Mouse (Mus musculus): ENCODE data around the gene Arpc5.

The Arpc5 gene

DNA sequence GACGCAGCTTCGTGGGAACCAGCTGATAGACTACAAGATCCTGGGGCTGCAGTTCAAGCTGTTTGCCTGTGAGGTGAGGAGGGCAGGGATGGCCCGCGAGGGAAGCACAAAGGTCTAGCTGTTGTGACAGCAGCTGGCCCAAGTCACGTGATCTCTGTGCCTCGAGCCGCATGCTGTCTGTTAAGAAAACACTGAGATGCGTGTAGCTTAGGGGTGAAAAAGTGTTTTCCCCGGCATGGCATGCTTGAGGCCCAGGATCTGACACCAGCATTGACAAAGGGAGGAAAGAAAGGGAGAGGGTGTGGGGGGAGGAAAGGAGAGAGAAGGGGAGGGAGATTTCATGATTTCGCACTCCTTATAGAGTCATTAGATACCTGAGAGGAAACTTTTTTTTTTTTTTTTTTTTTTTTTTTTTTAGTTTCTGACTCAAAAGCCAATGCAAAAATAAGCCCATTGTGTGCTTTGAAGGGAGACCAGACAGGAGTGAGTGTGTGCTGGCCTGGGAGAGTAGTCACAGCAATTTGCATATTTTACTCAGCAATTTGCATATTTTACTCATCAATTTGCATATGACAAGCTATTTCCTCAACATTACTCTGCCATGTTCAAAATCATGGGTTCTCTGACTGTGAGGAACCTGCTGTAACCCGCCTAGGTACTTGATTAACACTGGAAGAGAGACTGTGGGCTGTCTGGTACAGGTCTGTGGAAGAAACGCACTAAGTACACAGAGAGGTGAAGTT lies 50.9 kb downstream of the Arpc5 start:
- Histone ChIP-seq H3K9me3 (ENCODE audit: low read length) (no peaks in the 10 kb centered on the region), H3K4me1 (replicated peaks; ENCODE audit: low read depth, low read length) (peaks cover 67% of the 10 kb centered on the region), H3K36me3 (ENCODE audit: insufficient read depth, low read length) (no peaks in the 10 kb centered on the region), H3K27me3 (ENCODE audit: insufficient read depth, low read length) (no peaks in the 10 kb centered on the region), H3K4me3 (replicated peaks; ENCODE audit: low read length) (no peak overlapping the region)
- TF ChIP-seq NANOG (IDR thresholded peaks at IDR 0.05; ENCODE audit: borderline replicate concordance, low read length) (no peak), POU5F1 (IDR thresholded peaks at IDR 0.05; ENCODE audit: borderline replicate concordance, low read length) (peak; percentile 48; the same call in 1 of the 2 replicates)

DNA sequence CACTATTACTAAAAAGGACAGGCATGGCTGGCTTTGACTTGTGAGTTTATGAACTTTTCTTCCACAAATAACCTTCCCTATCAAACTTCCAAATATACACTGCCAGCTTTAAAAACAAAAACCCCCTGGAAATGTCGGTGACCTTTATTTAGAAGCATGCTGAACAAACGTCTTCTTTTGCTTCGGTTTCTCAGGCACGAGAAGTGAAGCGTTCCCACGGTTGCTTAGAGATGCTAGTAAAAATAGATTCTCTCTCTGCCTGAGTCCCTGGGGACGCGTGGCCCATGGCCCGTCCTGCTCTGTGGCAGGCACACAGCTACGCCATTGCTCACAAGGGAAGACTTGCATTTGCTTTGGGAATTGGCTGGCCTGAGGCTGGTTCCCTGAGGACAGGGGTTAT lies 51.5 kb downstream of the Arpc5 start:
- no peak for TF ChIP-seq NANOG (IDR thresholded peaks at IDR 0.05; ENCODE audit: borderline replicate concordance, low read length)
- no peak for TF ChIP-seq POU5F1 (IDR thresholded peaks at IDR 0.05; ENCODE audit: borderline replicate concordance, low read length)
- TF ChIP-seq CTCF (conservative IDR thresholded peaks at IDR 0.05; ENCODE audit: low read length), result no peak
- Histone ChIP-seq H3K27me3 (ENCODE audit: insufficient read depth, low read length) (no peaks in the 10 kb centered on the region), H3K4me3 (replicated peaks; ENCODE audit: low read length) (no peak overlapping the region; the same call in 1 of the 2 replicates), H3K36me3 (ENCODE audit: insufficient read depth, low read length) (no peaks in the 10 kb centered on the region), H3K9me3 (ENCODE audit: low read length) (no peaks in the 10 kb centered on the region), H3K4me1 (replicated peaks; ENCODE audit: low read depth, low read length) (peaks cover 66% of the 10 kb centered on the region)

DNA sequence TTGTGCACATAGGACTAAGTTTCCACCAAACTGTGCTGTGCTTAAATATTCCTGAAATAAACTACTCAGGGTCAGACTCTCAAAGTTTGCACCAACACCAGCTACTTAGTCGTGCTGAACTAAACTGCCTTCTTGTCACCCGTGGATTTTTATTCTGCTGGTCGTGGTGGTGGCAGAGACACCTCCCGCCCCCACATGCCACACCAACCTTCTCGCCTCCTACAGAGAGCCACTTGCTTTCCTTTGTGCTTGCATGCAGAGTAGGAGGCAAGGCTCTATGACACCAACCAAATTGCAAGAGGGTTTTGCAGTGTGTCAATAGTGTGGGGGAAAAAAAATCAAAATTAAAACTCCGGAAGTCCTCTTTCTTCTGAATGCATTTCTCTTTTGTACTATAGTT lies 53.2 kb downstream of the Arpc5 start:
- TF ChIP-seq CTCF (conservative IDR thresholded peaks at IDR 0.05; ENCODE audit: low read length) (no peak), POU5F1 (IDR thresholded peaks at IDR 0.05; ENCODE audit: borderline replicate concordance, low read length) (no peak), NANOG (IDR thresholded peaks at IDR 0.05; ENCODE audit: borderline replicate concordance, low read length) (no peak)
- H3K4me3 ChIP-seq (replicated peaks; ENCODE audit: low read length), result no peak overlapping the region
- no peaks in the 10 kb centered on the region for H3K27me3 ChIP-seq (ENCODE audit: insufficient read depth, low read length)
- H3K36me3 ChIP-seq (ENCODE audit: insufficient read depth, low read length), result no peaks in the 10 kb centered on the region
- H3K4me1 ChIP-seq (replicated peaks; ENCODE audit: low read depth, low read length), result peaks cover 52% of the 10 kb centered on the region
- H3K9me3 ChIP-seq (ENCODE audit: low read length), result no peaks in the 10 kb centered on the region

DNA sequence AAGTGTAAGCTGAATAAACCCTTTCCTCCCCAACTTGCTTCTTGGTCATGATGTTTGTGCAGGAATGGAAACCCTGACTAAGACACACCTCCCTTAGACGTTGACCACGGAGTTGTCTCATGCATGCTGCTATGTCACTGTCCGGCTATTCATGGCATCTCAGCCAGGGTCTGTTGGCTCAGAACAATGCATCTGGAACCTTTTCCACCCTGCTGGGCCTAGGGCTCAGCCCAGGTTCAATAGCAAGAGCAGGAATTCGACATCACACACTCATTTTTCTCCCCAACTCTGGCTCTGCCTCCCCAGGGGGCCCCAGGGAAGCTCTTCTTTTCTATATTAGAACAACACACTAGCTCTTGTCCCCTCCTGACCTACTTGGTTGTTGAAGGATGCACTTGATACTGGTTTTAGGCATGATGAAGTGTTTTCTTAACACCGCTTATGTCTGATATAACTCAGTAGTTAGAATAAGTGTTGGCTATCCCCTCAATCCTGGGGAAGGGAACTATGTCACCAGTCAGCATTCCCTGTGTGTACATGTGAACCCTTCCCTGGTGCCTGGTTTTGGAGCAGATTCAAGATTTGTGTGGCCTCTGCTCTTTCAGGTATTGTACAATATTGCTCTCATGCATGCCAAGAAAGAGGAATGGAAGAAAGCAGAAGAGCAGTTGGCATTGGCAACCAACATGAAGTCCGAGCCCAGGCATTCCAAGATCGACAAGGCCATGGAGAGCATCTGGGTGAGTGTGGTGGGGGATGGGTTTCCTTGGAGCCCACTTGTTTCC lies 54.8 kb downstream of the Arpc5 start:
- H3K36me3 ChIP-seq (ENCODE audit: insufficient read depth, low read length), result no peaks in the 10 kb centered on the region
- H3K4me3 ChIP-seq (replicated peaks; ENCODE audit: low read length), result no peak overlapping the region
- H3K27me3 ChIP-seq (ENCODE audit: insufficient read depth, low read length), result no peaks in the 10 kb centered on the region
- TF ChIP-seq POU5F1 (IDR thresholded peaks at IDR 0.05; ENCODE audit: borderline replicate concordance, low read length), result no peak
- TF ChIP-seq NANOG (IDR thresholded peaks at IDR 0.05; ENCODE audit: borderline replicate concordance, low read length), result no peak
- no peak for TF ChIP-seq CTCF (conservative IDR thresholded peaks at IDR 0.05; ENCODE audit: low read length)
- peaks cover 38% of the 10 kb centered on the region for H3K4me1 ChIP-seq (replicated peaks; ENCODE audit: low read depth, low read length)
- no peaks in the 10 kb centered on the region for H3K9me3 ChIP-seq (ENCODE audit: low read length)

DNA sequence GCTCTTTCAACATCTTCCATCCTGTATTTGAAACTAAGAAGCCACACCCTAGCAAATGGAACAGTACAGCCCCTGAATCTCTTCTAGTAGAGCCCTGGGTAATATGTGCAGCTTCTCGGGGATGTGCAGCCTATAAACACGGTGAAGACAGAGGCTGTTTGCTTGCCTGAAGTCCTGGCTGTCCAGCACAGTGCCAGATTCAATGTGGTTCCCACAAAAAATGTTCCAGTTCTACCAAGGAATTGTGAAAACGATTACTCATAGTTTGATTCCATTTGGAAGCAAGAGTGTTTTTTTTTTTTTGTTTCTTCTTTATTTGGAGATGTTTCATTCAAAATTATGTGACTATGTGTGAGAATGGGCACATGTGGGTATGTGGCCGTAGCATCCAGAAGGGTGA lies 55.4 kb downstream of the Arpc5 start:
- Histone ChIP-seq H3K27me3 (ENCODE audit: insufficient read depth, low read length) (no peaks in the 10 kb centered on the region), H3K9me3 (ENCODE audit: low read length) (no peaks in the 10 kb centered on the region), H3K4me1 (replicated peaks; ENCODE audit: low read depth, low read length) (peaks cover 31% of the 10 kb centered on the region), H3K4me3 (replicated peaks; ENCODE audit: low read length) (no peak overlapping the region), H3K36me3 (ENCODE audit: insufficient read depth, low read length) (no peaks in the 10 kb centered on the region)
- TF ChIP-seq NANOG (IDR thresholded peaks at IDR 0.05; ENCODE audit: borderline replicate concordance, low read length) (no peak), POU5F1 (IDR thresholded peaks at IDR 0.05; ENCODE audit: borderline replicate concordance, low read length) (no peak), CTCF (conservative IDR thresholded peaks at IDR 0.05; ENCODE audit: low read length) (no peak)

DNA sequence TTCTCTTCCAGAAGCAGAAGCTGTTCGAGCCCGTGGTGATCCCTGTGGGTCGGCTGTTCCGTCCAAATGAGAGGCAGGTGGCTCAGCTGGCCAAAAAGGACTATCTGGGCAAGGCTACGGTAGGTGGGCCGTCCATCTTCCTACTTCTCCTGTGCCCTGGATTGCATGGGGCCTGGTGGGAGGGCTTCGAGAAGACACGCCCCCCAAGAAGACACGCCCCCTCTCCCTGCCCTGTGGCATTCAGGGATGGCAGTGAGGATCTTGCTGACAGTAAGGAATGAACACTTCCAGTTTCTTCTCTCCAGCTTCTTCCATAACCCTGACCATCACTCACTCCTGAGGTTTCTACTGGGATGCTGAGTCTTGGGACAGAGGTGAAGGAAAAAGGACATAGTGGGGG lies 57.9 kb downstream of the Arpc5 start:
- Histone ChIP-seq H3K4me1 (replicated peaks; ENCODE audit: low read depth, low read length) (peaks cover 32% of the 10 kb centered on the region), H3K9me3 (ENCODE audit: low read length) (no peaks in the 10 kb centered on the region), H3K27me3 (ENCODE audit: insufficient read depth, low read length) (no peaks in the 10 kb centered on the region), H3K36me3 (ENCODE audit: insufficient read depth, low read length) (no peaks in the 10 kb centered on the region), H3K4me3 (replicated peaks; ENCODE audit: low read length) (no peak overlapping the region)
- TF ChIP-seq CTCF (conservative IDR thresholded peaks at IDR 0.05; ENCODE audit: low read length) (no peak), NANOG (IDR thresholded peaks at IDR 0.05; ENCODE audit: borderline replicate concordance, low read length) (no peak), POU5F1 (IDR thresholded peaks at IDR 0.05; ENCODE audit: borderline replicate concordance, low read length) (no peak)
